Mouse (Mus musculus) left cerebral cortex, postnatal 4 days (tissue): Measurements from ENCODE around the gene Arntl2. TPM values are rescaled to one million over a fixed set of nuclear protein-coding genes. Genes with fewer than 3 reads are reported as not detected.
"Not testable (repeated sequence)": the region's sequence is repeated elsewhere in the genome, so short reads cannot be mapped to it uniquely, and the experiment has no call there.

Experiments used
- DNase-seq: peaks from one replicate; pipeline ENCODE4 v3.0.0-alpha.2; 2022
- intact Hi-C: fragments of 180-260 bp; cut with DNase I; formaldehyde crosslinking; loops from one replicate; pipeline ENCODE4 v1.15.1; 2025
- total RNA-seq, 2 experiments: library from RNA; stranded (reverse); gene quantifications; 2 replicates each; pipeline ENCODE4 v1.2.3; 2021

The Arntl2 gene
- total RNA-seq, result 10 to 100 TPM in 1 of 2 experiments, 1 to 10 TPM in 1; 6.3 to 12.0 TPM

DNA sequence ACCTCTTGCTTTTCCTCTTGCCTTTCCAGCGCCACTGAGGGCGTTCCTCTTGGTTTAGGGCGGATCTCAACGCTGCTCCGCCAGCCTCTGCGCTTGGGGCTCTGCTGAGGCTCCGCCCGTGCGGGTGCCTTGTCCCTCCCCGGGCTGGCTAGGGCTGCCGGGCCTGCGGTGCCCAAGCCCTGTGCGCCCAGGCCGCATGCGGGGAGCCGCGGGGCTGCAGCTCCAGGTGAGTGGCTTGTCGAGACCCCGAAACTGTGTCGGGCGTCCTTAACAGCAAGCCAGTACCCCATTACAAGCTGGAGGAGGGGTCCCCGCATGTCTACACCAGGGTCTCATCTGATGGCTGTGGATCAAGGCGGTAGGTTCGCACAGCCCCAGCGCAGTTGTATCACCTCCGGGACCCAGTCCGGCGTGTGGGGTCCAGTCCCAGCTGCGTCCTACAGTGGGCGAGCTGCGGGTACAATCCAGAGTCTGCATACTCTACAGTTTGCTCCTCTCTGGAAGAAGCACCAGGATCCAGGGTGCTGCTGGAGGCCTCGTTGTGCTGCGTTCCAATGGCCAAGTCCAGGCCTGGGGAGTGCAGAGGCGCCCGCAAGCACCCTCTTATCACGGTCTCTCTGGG lies at the start of gene Arntl2:
Arntl2 (plus strand) TSS at position 132 of the 622 bp plus-strand sequence.
- peak; percentile 59 for DNase-seq
- intact Hi-C loops, result no loop called here

DNA sequence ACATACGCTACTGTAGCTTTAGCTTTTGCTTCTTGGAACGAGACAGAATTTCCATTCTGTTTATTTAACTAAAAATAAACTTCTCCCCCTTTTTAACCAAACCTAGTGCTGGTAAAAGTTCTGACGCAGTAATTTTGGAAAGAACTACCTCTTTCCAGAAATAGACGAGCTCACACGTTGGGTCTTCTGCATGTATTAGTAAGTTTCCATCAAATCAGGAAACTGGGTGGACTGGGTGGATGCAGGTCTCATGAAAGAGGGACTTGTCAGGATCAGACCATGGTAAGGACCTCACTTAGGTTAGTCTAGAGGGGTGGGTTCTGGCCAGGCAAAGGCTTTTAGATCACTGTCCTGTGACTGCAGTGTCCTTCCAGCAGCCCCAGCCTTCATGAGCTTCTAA lies 49.3 kb upstream of the Arntl2 start:
- DNase-seq, result no peak
- intact Hi-C loops, result no loop called here

DNA sequence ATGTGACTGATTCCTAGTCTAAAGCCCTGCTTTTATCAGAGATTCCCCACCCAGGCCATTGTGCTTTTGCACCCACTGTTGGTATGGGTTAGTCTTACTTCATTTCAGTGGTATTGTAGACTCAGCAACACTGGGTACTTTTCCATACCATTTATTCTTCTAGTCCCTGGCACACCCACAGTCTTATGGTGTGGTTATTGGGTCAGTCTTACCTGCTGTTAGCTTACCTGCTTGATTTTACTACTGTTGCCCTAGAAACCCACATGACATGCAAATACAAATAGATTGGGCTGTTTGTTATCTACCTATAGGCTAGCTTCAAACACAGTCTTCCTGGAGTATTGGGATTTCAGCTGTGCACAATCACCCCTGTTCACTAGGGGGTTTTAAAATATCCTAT lies 48.8 kb upstream of the Arntl2 start:
- intact Hi-C loops, result no loop called here
- no peak for DNase-seq

DNA sequence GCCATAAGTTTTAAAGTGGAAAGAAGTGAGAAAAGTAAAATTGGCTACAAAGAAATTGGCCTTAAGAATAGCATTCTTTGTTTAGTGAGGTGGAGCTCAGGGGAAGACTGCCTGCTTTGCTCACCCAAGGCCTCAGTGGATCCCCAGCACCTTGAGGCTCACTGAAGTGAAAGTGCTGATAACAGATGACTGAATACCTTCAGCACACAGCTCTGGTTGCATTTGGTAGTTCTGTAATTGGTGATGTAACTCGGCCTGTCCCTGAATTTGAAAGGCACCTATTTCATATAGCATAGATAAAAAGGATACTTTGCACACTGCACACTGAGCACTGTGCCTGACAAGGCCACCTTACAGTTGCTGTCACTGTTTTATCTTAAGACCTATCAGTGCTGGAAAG lies 47.6 kb upstream of the Arntl2 start:
- intact Hi-C loops, result no loop called here
- no peak for DNase-seq

DNA sequence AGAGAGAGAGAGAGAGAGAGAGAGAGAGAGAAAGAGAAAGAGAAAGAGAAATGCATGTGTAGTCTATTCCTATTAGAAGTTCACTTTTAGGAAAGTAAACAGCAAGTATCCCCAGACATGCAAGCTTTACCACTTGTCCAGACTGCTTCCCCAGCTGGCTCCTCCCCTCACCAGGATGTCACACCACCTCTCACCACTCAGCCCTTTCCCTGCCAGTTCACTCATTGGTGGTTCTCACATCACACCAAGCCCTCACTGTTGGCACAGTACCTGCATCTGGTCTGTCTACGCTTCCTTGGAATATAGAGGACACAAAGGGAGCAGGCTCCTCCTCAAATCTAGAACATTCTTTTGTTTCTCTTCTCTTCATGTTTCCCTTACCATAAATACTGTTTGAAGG lies 44.2 kb upstream of the Arntl2 start:
- DNase-seq, result peak; percentile 20
- intact Hi-C loops, result no loop called here

DNA sequence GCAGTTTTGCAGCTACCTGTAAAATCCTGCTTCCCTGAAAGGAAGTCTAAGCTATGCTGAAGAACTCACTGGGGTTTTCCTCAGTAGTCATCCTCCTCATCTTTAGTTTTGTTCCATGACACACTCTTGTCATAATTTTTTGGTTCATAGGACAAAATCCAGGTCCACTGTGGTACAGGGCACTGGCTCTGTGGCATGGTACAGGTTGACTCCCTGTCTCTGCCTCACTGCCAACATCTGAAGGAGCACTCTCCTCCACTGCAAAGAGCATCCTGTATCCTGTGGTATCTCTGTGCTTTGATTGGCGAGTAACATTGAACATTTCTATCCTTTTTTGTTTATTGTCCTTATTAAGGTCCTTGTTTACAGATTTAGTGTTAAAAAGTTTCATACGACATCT lies 43.7 kb upstream of the Arntl2 start:
- DNase-seq, result no peak
- intact Hi-C loops, result no loop called here

DNA sequence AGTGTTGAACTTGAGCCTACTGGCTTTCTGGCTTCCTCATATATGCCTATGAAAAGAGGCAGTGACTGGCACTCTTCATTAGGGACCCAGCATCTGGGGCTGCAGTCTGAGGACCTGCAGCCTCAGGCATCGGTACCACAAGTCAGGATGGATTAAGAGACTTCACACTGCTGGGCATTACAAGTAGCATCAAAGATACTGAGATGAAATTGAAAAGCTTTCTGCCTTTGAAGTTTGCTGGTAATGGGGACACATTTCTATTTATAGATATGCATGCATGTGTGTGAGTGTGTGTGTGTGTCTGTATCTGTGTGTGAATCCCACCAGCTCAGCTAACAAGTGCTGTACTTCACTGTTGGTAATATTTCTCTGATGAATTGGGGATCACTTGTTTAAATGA lies 43.2 kb upstream of the Arntl2 start:
- intact Hi-C loops, result no loop called here
- no peak for DNase-seq

DNA sequence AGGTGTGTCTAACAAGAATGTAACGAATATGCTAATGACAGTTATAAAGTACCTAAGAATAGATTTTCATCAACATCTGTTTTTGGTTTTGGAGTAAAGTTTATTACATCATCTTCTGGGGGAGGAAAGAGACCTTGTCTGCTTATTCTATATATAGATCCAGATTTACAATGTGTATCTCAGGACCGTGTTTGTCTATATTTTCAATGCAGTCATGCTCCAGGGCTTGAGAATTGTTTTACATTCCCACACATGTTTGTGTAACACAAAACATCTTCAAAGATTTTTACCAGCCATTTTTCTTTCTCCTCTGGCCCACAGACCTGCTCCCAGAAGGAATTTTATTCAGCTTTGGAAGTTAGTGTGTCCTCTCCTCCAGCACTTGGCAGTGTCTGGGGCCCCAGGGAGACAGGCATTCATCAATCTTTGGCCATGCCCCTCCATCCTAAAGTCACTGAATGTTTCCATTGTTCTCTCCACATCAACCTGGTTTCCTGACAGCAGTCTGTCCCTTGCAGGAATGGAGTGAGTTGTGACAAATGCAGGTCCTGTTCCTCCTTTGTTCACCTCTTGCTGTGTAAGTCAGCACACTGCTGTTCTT lies 42.2 kb upstream of the Arntl2 start:
- no peak for DNase-seq
- intact Hi-C loops, result no loop called here

DNA sequence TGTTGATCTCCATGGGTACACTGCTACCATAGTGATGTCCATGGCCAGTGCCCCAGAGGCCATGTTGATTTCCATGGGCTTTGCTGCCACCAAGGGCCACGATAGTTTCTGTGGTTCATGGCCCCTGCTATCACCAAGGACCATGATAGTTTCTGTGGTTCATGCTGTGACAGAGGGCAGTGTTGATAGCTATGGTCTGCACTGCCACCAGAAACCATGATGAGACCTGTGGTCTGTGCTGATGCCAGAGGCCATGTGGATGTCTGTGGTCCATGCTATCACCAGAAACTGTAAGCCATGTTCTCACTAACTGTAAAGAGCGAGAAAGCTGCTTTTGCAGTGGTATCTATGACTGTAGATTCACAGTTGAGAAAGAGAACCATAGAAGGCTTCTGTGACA lies 40.7 kb upstream of the Arntl2 start:
- DNase-seq, result no peak
- intact Hi-C loops, result no loop called here

DNA sequence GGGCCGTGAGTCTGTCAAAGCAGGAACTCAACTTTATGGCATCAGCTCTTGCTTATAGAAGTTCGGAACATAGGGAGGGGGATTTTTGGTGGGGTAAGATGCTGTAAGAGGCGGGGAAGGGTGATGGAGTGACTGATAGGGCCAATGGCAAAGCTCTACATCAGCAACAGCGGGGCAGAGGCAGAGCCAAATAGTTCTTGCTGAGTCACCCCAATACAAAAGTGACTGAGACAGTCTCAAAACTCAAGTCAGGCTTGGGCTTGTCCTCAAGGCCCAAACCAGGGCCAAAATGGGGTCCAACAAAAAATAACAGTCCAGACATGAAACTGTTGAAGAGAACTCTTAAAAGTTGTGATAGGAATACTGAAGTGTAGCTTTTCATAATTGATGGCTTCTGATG lies 40.2 kb upstream of the Arntl2 start:
- intact Hi-C loops, result no loop called here

DNA sequence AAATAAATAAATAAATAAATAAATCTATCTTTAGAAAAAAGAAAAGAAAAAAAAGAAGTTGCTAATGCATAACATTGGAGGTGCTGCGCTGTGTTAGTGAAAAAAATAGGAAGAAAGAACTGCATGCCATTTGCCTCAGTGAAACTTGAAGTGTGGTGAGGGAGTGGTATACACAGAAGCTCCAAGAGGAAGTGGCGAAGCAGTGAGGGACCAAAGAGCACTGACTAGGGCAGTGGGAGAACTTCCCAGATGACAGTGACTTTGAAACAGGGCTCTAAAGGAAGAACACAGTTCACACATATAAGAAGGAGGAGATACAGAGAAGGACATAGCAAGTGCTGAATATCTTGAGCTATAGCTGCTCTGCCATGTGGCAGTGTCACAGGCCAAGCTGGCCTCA lies 36.8 kb upstream of the Arntl2 start:
- intact Hi-C loops, result no loop called here

More for the DNA sequence above, 40.2 kb upstream of the Arntl2 start:
- no peak for DNase-seq

DNA sequence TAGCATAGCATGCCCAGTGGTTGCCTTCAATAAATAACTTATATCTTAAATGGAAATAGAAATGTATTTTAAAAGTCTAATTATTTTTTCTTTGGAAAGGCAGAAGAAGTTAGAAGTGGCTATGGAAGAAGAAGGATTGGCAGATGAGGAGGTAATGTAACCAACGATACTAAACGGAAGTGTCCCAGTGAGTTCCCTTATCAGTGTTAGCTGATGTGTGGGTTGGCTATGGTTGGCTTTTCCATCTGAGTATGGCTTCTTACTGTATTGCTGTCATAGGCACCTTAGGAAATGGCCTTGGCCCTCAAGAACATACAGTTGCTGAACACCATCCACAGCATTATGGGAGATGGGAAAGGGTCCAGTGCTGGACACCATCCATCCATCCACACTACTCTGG lies 35.8 kb upstream of the Arntl2 start:
- intact Hi-C loops, result loop anchor here (10.0 kb wide), 1 partner anchor 95 kb away; no protein-coding TSS in a partner anchor
- no peak for DNase-seq

More for the DNA sequence above, 36.8 kb upstream of the Arntl2 start:
- DNase-seq, result no peak

DNA sequence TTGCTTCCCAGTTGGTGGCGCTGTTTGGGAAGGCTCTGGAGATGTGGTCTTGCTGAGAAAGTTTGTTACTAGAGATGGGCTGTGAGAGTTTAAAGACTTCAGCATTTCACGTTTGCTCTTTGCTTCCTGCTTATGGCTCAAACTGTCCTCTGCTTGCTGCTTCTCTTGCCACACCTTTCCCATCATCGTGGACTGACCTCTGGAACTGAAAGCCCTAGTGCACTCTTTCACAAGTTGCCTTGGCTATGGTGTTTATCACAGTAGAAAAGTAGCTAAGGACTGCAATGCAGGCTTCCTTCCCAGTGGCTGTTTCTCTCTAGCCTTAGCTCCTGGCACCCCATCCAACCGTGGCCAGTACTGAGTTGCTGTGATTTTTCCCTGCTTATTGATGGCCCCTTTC lies 35.1 kb upstream of the Arntl2 start:
- DNase-seq, result no peak

DNA sequence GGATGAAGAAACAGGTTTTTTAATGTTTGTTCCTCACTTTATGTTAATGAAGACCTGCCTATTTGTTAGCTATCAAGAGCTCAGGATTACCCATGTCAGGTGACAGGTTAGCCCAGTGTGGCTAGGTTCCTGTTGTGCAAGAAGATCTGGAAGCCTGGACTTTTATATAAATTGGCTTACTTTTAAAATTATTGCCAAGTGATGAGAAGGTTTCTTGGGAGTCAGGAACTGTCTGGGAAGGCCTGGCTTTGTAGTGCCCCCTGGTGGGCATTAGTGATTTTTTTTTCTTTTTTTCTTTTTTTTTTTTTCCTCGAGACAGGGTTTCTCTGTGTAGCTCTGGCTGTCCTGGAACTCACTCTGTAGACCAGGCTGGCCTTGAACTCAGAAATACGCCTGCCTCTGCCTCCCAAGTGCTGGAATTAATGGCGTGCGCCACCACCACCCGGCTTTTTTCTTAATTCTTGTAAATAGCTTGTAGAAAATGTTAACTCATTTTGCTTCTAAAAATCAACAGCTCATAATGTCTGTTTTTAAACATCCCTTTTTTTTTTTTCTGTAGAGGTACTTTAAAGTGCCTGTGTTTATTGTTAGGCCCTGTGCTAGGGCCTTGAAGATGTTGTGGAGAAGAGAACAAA lies 33.5 kb upstream of the Arntl2 start:
- DNase-seq, result no peak
- intact Hi-C loops, result loop anchor here (10.0 kb wide), 1 partner anchor 98 kb away; no protein-coding TSS in a partner anchor

More for the DNA sequence above, 35.1 kb upstream of the Arntl2 start:
- intact Hi-C loops, result loop anchor here (10.0 kb wide), 1 partner anchor 96 kb away; no protein-coding TSS in a partner anchor

DNA sequence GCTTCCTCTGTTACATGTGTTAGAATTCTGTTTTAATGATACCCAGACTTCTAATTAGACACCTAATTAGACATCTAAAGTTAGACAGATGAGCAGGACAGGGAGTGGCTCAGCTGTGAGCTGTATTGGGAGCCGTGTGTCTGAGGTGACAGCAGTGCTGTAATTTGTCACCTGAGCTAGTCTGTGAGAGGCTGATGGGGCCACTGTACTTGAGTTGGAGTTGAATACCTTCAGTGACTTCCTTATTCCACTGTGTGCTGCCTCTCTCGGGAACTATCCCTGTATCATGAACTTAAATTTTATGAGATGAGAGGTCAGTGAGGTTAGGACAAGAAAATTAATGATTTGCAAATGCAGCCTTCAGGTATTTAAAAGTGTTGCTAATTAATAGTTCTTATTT lies 31.3 kb upstream of the Arntl2 start:
- intact Hi-C loops, result loop anchor here (10.0 kb wide), 1 partner anchor 100 kb away; no protein-coding TSS in a partner anchor
- no peak for DNase-seq

DNA sequence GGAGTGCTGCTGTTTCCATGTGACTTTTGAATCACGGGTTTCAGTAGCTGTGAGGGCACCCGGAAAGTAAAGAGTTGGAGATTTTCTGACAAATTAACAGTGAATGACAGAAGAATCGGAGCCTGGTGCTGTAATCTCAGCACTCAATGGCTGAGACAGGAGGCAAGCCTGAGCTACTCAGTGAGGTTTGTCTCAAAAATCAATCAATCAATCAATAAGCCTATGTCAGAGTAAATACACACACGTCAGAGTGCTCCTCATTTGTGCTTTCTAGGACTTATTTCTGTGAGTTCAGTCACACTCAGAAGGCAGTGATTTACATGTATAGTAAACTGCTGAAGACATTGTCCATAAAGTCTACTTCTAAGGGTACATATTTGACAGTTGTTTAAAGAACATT lies 30.6 kb upstream of the Arntl2 start:
- intact Hi-C loops, result loop anchor here (10.0 kb wide), 1 partner anchor 100 kb away; no protein-coding TSS in a partner anchor
- DNase-seq, result no peak

DNA sequence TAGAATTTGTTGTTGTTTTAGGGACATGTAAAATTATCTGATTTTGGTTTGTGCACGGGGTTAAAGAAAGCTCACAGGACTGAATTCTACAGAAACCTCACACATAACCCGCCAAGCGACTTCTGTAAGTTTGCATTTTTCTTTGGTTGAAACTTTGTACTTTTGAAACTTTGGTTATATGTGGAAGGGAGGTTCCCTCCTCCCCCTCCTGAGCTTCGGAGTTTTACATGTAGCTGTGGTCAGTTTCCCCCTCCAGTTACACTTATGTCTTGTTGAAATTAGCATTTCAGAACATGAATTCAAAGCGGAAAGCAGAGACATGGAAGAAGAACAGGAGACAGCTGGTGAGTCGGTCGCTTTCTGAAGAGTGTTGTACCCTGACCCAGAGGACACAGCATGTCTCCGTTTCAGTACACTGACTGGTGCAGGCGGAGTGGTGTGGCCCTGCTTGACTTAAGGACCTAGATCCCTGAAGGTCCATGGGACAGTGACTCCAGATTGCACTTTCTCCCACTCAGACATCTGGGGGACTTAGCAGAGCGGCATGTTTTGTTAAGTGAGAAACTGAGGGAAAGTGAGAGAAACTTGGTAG lies 26.9 kb upstream of the Arntl2 start:
- intact Hi-C loops, result loop anchor here (10.0 kb wide), 1 partner anchor 104 kb away; no protein-coding TSS in a partner anchor
- DNase-seq, result no peak

DNA sequence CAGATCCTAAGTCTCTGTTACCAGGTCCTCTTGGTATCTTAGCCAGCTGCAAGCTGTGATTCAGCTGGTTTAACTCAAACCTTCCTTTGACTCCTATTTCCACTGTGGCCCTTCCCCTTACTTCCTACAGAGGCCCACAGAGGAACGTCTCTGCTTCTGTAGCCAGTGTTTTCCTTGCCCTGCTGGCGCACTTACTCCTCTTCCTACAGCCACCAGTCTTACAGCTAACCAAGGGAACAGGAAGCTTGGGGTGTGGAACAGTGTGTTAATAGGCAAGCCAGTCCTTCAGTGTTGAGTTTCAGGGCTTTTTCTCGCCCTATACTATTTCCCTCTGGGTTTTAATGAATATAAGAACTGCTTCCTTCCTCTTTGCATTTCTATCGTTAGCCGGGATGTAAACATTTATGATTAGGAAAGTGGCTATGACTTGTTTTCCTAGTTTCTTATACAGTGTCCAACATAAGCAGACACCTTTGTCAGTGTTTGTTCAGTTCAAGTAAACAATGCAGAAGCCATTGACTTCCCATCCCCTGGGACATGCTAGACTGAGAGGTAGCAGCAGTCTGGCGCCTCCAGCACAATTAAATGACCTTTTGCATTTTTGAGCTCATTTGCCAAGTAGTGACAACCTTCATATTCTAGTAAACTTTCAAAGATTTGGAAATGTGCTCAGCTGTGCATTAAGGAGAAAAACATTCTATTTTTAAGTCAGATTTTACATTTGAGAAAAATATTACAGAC lies 25.7 kb upstream of the Arntl2 start:
- no peak for DNase-seq

DNA sequence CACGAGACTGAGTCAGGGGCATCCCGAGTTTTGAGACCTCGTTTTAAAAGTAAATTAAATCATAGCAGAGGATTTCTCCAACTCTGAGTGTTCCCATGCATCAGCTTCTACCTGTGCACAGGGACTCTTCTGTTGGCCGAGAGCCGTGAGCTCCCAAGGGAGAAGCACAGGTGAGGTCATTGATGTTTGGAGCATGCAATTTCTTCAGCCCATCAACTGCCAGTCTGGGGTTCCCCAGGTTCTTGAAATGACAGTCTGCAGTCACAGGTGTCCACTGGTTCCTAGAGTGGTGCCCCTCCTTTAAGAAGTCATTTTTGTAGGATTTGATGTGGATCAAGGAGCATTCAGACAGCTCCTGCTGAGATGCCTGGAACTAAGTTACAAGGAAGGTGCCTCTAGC lies 25.0 kb upstream of the Arntl2 start:
- intact Hi-C loops, result no loop called here
- DNase-seq, result no peak

More for the DNA sequence above, 25.7 kb upstream of the Arntl2 start:
- intact Hi-C loops, result no loop called here

DNA sequence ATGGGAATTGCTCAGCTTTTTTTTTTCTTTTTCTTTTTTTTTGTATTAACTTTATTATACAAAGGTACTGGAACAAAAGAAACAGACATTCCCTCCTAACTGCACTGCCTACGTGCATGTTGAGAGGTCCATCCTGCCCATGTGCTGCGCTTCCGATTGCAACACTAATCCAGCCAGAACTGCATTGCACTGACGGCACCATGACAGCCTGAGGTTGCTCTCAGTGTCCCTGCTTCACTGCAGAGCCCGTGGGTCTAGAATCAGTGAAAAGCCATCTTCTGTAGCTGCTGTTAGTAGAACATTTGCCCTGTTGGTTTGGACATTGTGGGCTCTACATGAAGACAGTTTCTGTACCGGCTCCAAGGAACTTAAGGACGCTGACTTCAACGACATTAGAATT lies 20.0 kb upstream of the Arntl2 start:
- intact Hi-C loops, DNase-seq: not testable (repeated sequence)
